Mouse (Mus musculus): ENCODE data around the gene Unc50.

DNA sequence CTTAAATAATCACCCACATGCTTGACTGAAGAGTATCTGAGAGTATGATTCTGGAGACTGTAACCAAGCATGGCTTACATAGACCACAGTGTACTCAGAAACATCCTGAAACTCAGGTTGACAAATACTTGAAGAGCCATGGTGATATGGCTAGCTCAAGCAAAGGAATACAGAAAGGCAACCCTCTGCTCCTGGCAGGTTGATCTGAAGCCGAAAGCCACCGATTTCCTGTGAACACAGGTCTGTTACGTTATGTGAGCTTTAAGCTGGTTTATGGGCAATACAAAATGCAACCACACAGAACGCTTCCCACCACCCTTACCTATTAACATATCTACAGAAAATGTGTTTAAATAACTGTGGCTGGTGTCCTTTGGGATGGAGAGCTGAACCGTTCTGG, 39.1 kb downstream of the Unc50 start:
- TF ChIP-seq EP300 (IDR thresholded peaks at IDR 0.05) (no peak), CTCF (IDR thresholded peaks at IDR 0.05) (no peak)

All from lung, postnatal 0 days (tissue).